Mouse (Mus musculus) embryonic stem cell, embryonic (primary cell): ENCODE results near the gene Slc25a5.

Source experiments
- CTCF ChIA-PET, 4 experiments: fragments of 300-600 bp in 2 of 4; fragments of 350-600 bp in 2 of 4; sonication (Branson Sonifier 250); formaldehyde crosslinking; loops; one replicate each; lab custom pipeline; 2022; ENCODE audit warnings: inconsistent platforms in 2 of 4; lab: Charles Lee
- POLR2A ChIA-PET, 4 experiments: fragments of 300-600 bp in 2 of 4; fragments of 350-600 bp in 2 of 4; sonication (Branson Sonifier 250); formaldehyde crosslinking; loops; one replicate each; lab custom pipeline; 2022; ENCODE audit warnings: antibody characterized with exemption in 4 of 4, inconsistent platforms in 1 of 4; lab: Charles Lee

Slc25a5 gene

GRCm38 (mm10) chrX:36816368-36816899 is 21.0 kb downstream of the Slc25a5 start:
- POLR2A ChIA-PET, result interaction anchor here (0.6 to 5.8 kb wide), 31 partner anchors 8 to 294 kb away, joined by 3 to 52 read pairs (median 5); partner anchors contain the start of genes Slc25a5 (in 4 of the 4), Rpl39 (in 3 of the 4), Pgrmc1 (in 2 of the 4) and Akap17b (in 1 of the 4)
- CTCF ChIA-PET, result interaction anchor here in 1 of 4 experiments (1.0 to 2.2 kb wide), 4 partner anchors 14 to 56 kb away, joined by 4 to 9 read pairs (median 6); no protein-coding TSS in a partner anchor

GRCm38 (mm10) chrX:36816953-36817441 is 21.5 kb downstream of the Slc25a5 start:
- ChIA-PET CTCF (interaction anchor here in 2 of 4 experiments (0.7 to 2.2 kb wide), 6 partner anchors 13 to 293 kb away, joined by 4 to 10 read pairs (median 8); partner anchors contain the start of gene Upf3b (in 1 of the 2)), POLR2A (interaction anchor here (0.5 to 5.8 kb wide), 34 partner anchors 9 to 546 kb away, joined by 3 to 52 read pairs (median 5); partner anchors contain the start of genes Slc25a5 (in 4 of the 4), Rpl39 (in 3 of the 4), Akap17b (in 1 of the 4) and Nkrf (in 1 of the 4))

GRCm38 (mm10) chrX:36819575-36819974 is 24.1 kb downstream of the Slc25a5 start:
- CTCF ChIA-PET, result interaction anchor here in 1 of 4 experiments (1.8 kb wide), 1 partner anchor 59 kb away, joined by 5 read pairs; no protein-coding TSS in a partner anchor
- POLR2A ChIA-PET, result interaction anchor here in 3 of 4 experiments (0.6 to 5.6 kb wide), 6 partner anchors 11 to 83 kb away, joined by 3 to 52 read pairs (median 4); partner anchors contain the start of gene Slc25a5 (in 2 of the 3)

GRCm38 (mm10) chrX:36820201-36820600 is 24.8 kb downstream of the Slc25a5 start:
- POLR2A ChIA-PET, result interaction anchor here in 1 of 4 experiments (0.6 kb wide), 1 partner anchor 64 kb away, joined by 3 read pairs; no protein-coding TSS in a partner anchor
- CTCF ChIA-PET, result interaction anchor here in 3 of 4 experiments (0.5 to 1.8 kb wide), 7 partner anchors 10 to 384 kb away, joined by 3 to 5 read pairs (median 4); no protein-coding TSS in a partner anchor

GRCm38 (mm10) chrX:36823932-36824711 is 28.7 kb downstream of the Slc25a5 start:
- ChIA-PET POLR2A (interaction anchor here in 2 of 4 experiments (0.9 to 1.5 kb wide), 2 partner anchors 9 to 29 kb away, joined by 4 to 6 read pairs; partner anchors contain the start of gene Slc25a5 (in 1 of the 2)), CTCF (no interaction called here)

GRCm38 (mm10) chrX:36825032-36825431 is 29.6 kb downstream of the Slc25a5 start:
- POLR2A ChIA-PET, result interaction anchor here in 2 of 4 experiments (0.6 to 1.4 kb wide), 4 partner anchors 29 to 109 kb away, joined by 3 to 5 read pairs (median 4); partner anchors contain the start of gene Slc25a5 (in 1 of the 2)

GRCm38 (mm10) chrX:36826873-36827272 is 31.4 kb downstream of the Slc25a5 start:
- ChIA-PET POLR2A (interaction anchor here in 1 of 4 experiments (1.0 kb wide), 1 partner anchor 9 kb away, joined by 3 read pairs; no protein-coding TSS in a partner anchor), CTCF (no interaction called here)

More at GRCm38 (mm10) chrX:36825032-36825431, 29.6 kb downstream of the Slc25a5 start:
- CTCF ChIA-PET, result no interaction called here

- POLR2A ChIA-PET, result interaction anchor here in 3 of 4 experiments (0.7 to 1.9 kb wide), 13 partner anchors 13 to 185 kb away, joined by 3 to 9 read pairs (median 4); partner anchors contain the start of genes Slc25a5 (in 2 of the 3) and Akap17b (in 1 of the 3)
- CTCF ChIA-PET, result interaction anchor here (0.5 to 1.5 kb wide), 20 partner anchors 10 to 629 kb away, joined by 3 to 13 read pairs (median 4); no protein-coding TSS in a partner anchor
Measured at GRCm38 (mm10) chrX:36830271-36830670, 34.8 kb downstream of the Slc25a5 start.

GRCm38 (mm10) chrX:36831632-36832031 is 36.2 kb downstream of the Slc25a5 start:
- ChIA-PET CTCF (no interaction called here), POLR2A (interaction anchor here in 1 of 4 experiments (0.8 kb wide), 1 partner anchor 72 kb away, joined by 3 read pairs; no protein-coding TSS in a partner anchor)

GRCm38 (mm10) chrX:36833397-36834084 is 38.1 kb downstream of the Slc25a5 start:
- ChIA-PET CTCF (interaction anchor here (0.5 to 1.3 kb wide), 6 partner anchors 11 to 189 kb away, joined by 3 to 5 read pairs (median 4); partner anchors contain the start of gene Akap17b (in 1 of the 4)), POLR2A (interaction anchor here in 3 of 4 experiments (0.6 to 1.4 kb wide), 6 partner anchors 12 to 263 kb away, joined by 3 to 9 read pairs (median 4); partner anchors contain the start of gene Pgrmc1 (in 2 of the 3))

- POLR2A ChIA-PET, result interaction anchor here in 2 of 4 experiments (0.7 to 1.6 kb wide), 4 partner anchors 16 to 42 kb away, joined by 3 to 7 read pairs (median 3); partner anchors contain the start of gene Slc25a5 (in 1 of the 2)
Measured at GRCm38 (mm10) chrX:36837069-36837676, 41.7 kb downstream of the Slc25a5 start.

GRCm38 (mm10) chrX:36839391-36839790 is 43.9 kb downstream of the Slc25a5 start:
- POLR2A ChIA-PET, result no interaction called here
- CTCF ChIA-PET, result no interaction called here

More at GRCm38 (mm10) chrX:36837069-36837676, 41.7 kb downstream of the Slc25a5 start:
- CTCF ChIA-PET, result interaction anchor here in 1 of 4 experiments (0.5 kb wide), 1 partner anchor 336 kb away, joined by 8 read pairs; no protein-coding TSS in a partner anchor

- ChIA-PET CTCF (interaction anchor here in 1 of 4 experiments (0.6 kb wide), 1 partner anchor 38 kb away, joined by 3 read pairs; no protein-coding TSS in a partner anchor), POLR2A (interaction anchor here in 1 of 4 experiments (0.8 to 2.4 kb wide), 2 partner anchors 18 to 37 kb away, joined by 3 to 5 read pairs; no protein-coding TSS in a partner anchor)
Measured at GRCm38 (mm10) chrX:36841698-36842097, 46.2 kb downstream of the Slc25a5 start.

- CTCF ChIA-PET, result no interaction called here
- POLR2A ChIA-PET, result no interaction called here
Measured at GRCm38 (mm10) chrX:36843346-36843990, 48.0 kb downstream of the Slc25a5 start.

GRCm38 (mm10) chrX:36847152-36847551 is 51.7 kb downstream of the Slc25a5 start:
- CTCF ChIA-PET, result no interaction called here
- POLR2A ChIA-PET, result interaction anchor here in 1 of 4 experiments (1.3 kb wide), 1 partner anchor 13 kb away, joined by 4 read pairs; no protein-coding TSS in a partner anchor
